Mouse (Mus musculus) MN1 (cell line): ENCODE results near the gene Ppm1h.

Experiments used
- DNase-seq: peaks from one replicate; pipeline ENCODE4 v3.0.0-alpha.2; 2016; ENCODE audit warnings: low spot score

Ppm1h gene

DNA sequence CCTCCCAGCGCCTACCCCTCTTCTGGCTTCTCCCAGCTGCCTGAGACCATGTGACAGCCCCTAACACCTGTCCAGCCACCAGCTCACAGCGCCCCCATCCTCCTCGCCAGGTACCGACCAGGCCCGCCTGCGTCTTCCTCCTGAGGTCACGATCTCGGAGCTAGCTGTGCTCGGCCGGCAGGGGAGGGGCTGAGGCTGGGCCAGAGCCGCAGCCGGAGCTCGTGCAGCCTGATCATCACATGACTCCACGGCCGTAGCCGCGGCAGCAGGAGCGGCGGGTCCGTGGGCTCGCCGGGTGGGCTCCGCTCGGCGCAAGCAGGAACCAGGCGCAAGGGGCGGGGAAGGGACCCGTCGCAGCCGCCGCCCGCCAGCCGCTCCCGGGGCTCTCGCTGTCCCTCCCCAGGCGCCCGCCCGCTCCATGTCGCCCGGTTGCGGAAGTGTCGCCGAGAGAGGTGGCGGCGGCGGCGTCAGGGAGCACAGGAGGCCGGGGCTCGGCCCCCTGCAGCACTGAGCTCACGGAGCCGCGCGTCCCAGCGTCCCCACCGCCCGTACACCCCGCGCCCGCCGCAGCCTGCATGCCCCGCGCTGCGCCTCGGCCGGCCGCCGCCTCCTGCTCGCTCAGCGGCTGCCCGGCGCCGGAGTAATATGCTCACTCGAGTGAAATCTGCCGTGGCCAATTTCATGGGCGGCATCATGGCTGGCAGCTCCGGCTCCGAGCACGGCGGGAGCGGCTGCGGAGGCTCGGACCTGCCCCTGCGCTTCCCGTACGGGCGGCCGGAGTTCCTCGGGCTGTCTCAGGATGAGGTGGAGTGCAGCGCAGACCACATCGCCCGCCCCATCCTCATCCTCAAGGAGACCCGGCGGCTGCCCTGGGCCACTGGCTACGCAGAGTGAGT is at the start of gene Ppm1h:
Gene Ppm1h (plus strand): TSS at position 222 of the 896 bp plus-strand sequence.
- DNase-seq: peak; percentile 58

DNA sequence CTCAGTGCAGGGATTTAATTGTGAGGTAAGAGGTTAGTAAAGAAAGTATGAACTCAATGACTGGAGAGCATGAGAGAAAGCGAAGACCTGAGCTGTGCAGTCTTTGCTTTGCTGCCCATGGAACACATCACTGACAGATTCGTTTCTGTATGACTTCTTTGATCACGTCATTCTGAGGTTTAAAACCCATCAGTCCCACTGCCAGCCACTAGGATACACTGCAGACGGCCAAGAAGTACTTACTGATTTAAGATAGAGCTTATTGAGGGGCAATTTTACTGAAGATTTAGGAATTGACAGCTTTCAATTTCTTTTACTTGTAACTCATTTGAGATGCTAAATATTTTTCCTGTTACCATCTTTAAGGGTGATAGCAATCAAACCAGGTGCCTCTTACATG is 49.6 kb upstream of the Ppm1h start:
- no peak for DNase-seq

DNA sequence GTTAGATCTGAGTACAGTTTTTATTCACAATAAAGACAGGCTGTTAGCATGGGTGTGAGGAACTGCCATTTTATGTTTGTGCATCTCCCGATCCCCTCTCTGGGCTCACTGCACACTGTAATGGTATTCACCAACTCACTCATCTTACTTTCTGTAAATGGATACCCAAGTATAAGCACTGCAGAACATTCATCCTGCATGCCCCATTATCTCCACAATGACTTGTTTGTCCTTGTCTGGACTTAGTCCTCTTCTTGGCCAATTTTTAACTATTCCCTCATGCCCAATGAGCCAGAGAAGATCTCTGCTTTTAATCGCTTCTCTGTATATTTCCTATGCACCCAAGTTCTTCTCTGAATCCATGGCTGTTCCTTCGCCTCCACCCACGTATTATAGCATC is 38.7 kb upstream of the Ppm1h start:
- DNase-seq: no peak

DNA sequence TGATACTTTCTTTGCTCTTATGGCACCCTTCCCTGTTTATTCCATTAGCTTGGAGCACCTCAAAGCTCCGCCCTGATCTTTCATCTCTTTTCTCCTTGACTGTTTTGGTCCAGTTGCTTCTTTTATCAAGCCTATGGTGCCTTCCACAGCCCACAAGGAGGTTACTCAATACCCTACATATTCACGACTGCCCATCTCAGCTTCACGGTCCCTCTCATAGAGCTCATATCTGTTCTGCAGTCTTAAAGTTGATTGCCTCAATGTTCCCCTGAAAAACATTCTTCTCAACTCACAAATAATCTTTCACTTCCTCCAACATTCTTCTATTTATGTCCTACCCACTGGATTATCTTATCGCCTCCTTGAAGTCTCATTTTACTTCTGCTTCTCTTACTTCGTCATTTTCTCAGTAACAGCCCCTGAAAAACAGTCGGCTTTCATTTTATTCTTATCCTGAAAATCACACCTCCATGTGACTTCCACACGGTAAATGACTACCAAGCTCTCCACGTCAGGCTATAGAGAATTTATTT is 37.2 kb upstream of the Ppm1h start:
- DNase-seq: no peak

DNA sequence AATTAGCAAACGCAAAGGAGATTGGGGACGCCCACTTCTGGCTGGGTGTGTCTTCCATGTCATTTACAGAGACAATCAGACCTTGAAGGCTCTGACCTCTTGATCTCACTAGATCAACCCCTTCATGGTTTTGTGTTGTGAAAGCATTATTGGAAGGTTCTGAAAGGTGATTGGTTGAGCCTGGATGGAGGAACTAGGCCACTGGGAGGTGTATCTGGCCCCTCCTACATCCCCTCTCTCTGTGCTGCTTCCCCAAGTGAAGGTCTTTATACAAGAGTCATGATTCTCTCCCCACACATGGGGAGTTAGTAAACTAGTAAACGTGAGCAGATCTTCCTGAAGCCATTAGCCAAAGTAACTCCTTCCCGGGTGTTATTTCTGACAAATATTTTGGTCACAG is 36.4 kb upstream of the Ppm1h start:
- DNase-seq: no peak

DNA sequence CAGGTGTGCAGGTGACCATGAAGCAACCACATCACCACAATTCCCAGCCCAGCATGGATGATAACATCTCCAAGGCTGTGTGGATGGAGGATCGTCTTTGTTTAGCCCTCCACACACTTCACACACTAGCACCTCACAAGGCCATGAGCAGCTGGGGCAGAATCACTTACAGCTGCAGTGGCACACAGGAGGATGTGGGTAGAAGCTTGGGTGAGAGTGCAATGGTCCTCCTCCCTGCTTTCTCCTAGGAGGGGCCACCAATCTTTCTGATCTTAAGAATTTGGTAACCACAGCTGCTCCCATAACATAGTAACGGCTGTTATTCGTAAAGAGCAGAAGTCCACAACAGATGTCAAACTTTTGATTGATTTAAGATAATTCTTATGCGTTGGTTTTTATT is 26.6 kb upstream of the Ppm1h start:
- no peak for DNase-seq

DNA sequence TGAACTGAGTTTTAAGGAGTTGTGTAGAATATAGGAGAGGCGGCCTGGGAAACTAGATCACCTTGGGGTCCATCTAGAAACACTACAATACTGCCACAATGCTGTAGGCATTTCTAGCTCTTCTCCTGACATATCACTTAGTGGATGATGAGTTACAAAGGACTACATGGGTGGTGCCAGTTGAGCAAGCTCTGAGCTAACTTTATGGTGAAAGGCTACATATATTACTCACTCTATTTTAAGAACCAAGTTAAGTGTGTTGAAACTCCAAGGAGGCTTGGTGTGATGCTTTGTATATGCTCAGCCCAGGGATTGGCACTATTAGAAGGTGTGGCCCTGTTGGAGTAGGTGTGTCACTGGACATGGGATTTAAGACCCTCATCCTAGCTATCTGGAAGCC is 26.0 kb upstream of the Ppm1h start:
- DNase-seq: no peak

DNA sequence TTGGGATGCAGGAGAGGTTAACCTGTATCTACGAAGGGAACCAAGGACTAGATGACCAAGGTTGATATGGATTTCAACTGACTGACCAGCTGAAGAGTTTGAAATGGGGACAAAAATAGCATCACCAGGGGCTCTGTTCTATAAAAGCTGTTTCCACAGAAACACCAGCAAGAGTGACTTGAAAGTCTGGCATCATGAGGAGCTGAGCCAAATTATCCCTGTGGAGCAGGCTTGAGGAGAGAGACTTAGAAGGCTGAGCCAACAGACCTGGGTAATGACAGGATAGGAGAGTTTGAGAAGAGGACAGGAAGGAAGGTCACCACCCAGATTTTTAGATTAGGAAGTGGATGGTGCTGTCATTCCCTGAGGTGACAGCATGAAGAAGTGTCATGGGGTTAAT is 12.9 kb upstream of the Ppm1h start:
- DNase-seq: no peak

DNA sequence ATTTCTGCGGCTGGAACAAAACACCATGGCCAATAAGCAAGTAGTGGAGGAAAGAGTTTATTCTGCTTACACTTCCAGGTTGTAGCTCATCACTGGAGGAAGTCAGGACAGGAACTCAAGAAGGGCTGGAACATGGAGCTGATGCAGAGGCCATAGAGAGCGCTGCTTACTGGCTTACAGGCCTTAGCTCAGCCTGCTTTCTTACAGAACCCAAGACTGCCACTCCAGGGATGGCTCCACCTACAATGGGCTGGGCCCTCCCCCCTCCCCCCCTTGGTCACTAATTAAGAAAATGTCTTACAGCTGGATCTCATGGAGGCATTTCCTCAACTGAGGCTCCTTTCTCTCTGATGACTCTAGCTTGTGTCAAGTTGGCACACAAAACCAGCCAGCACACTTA is 7.3 kb upstream of the Ppm1h start:
- no peak for DNase-seq

DNA sequence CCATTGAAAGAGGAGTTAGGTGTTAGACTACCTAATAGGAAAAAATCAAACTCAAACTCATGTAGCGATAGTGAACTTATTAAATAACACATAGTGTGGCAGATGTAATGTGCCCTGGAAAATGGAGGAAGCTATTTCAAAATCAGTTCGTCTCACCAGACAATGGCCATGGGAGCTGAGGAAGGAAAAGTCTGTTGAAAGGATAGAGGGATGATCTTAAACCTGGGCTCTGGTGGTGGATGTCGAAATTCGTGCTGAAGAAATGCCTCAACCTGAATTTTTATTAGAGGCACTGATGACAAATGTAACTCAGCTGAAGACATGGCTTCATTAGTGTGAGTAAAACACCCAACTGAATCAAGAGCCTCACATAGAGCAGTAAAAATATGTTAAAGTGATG is 6.5 kb upstream of the Ppm1h start:
- no peak for DNase-seq

DNA sequence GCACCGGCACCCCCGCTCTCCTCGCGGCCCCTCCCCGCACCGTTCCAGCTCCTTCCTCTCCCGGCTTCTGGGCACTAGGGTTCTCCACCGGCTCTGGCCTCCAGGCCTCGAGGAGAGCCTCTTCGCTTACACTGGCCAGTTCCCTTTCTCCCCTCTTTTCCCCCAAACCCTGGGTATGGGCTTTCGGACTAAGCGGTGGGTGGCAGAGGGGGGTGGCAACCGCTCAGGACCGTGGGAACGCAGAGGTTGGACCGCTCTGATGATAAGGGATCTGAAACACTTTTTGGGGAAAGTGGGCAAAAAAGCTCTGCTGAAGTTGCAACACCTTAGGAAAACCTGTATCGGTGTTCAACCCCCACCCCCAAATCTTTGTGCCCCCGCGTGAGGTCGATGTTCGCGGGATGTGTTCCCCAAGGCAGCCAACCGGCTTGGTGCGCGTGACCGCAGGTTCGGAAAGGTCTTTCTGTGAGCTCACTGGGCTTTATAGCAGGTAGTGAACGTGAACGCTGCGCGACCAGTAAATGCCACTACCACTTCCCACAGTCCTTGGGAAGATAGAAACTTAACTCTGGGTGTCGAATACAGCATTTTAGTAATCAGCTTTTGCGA is 979 bp downstream of the Ppm1h start:
- no peak for DNase-seq

DNA sequence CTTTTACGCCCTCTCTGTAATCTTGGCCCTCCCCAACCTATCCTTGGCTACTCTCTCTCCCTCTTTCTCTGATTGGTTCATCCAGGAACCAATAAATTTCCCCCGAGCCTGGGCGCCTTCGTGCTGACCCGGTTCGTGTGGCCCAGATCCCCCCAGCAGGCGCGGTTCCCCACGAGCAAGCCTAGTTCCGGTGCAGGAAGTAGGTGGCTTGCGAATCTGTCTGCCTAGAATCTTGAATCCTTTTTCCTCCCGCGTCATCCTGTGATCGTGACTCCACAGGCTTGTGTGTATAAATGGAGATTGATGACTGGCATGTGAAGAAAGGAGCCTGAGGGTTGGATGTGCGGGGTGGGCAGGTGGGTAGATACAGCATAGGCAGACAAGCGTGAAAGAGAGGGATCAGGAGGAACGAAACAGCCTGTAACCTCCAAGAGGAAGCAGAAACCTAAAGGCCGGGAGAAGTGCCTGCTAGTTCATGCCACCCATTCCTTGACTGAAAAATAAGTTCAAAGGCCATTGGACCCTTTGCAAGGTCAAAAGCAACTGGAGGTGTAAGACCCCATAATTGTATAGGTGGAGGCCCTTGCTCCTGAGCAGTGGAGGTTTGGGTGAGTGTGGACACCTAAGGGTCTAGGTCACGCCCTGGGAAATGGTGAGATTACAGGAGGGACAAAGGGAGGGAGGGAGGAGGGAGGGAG is 2.0 kb downstream of the Ppm1h start:
- DNase-seq: no peak

DNA sequence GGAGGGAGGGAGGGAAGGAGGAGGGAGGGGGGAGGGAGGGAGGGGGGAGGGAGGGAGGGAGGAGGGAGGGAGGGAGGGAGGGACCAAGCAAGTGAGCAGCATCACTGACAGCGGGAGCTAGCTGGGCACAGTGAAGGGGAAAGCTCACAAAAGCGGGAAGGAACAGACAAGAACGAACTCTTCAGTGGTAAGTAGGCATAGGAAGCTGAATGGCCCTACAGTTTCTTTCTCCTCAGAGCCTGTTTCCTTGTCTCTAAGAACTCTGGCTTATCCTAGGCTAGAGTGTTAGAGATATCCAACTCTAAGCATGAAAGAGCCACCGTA is 2.5 kb downstream of the Ppm1h start:
- no peak for DNase-seq

DNA sequence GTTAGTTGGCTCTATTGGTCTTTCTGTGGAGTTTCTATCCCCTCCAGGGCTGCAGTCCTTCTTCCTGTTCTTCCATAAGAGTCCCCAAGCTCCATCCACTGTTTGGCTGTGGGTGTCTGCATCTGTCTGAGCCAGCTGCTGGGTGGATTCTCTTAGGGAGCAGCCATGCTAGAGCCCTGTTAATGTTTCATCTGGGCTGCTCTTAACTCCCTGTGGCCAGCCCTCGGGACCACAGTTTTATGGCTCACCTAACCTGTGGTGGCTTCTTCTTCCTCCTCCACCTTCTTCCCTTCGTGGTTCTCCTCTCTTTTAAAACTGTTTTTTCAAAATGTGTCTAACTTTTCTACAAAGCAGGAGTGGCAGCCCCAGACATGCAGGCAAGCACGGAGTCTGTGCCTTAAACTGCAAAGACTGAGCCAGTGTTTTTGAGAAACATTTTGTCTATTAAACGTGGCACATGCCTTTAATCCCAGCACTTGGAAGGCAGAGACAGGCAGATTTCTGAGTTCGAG is 5.3 kb downstream of the Ppm1h start:
- DNase-seq: no peak

DNA sequence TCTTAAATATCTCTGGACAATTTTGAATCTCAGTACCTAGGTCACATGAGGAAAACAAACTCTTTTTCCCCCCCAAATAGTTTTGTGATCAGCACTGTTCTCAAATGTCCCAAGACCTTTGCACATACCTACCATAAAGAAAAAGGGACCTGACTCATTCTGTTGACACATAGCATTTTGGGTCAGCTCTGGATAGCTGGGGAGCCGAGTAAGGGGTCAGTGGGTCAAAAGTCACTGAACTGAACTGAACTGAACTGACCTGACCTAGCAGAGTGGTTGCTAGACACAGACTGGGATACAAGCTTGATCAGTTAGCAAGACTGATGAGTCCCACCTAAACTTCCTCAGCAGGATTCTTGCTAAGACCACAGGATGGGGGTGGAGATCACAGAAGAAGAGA is 6.7 kb downstream of the Ppm1h start:
- no peak for DNase-seq

DNA sequence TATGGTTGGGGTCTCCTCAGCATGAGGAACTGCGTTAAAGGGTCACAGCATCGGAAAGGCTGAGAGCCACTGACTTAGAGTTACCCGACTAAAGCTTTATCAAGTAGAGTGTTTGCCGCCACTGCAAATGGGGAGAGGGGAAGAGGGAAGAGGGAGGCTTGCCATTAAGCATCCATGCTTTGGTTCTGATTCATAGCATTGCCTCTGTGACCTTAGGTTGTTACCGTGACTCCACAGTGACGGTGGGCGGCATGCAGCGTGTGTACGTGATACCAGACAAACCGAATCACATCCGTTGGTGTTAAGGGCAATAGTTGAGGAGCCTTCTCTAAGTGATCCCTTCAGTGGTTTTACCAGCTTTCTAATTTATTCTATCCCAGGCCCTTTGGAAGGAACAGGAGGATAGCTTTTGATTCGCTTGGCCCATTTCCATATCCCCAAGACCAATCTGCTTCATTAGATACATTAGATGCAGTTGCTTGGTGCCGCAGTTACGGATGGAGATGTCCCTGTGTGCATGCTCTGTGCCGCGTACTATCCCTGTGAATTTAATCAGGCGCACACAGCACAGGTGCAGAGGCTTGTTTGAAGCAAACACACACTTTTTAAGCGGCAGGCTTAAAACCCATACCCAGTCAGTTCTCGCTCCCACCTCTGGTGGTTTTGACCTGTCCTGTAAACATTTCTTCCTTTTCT is 7.4 kb downstream of the Ppm1h start:
- DNase-seq: no peak

DNA sequence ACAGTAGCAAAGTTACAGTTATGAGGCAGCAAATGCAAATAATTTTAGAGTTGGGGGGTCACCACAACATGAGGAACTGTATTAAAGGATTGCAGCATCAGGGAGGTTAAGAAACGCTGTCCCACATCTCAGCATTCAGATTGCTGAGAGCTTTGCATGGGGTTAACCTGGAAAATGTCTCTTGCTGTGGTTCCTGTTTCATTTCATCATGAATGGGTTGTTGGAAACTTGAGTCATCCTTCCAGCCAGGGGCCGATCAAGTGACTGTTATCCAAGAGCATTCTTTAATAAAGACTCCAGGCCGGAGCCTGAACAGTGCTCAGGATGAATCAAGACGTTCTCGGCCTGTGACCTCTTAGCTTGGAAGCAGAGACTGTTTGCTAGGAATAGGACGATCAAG is 12.1 kb downstream of the Ppm1h start:
- no peak for DNase-seq

DNA sequence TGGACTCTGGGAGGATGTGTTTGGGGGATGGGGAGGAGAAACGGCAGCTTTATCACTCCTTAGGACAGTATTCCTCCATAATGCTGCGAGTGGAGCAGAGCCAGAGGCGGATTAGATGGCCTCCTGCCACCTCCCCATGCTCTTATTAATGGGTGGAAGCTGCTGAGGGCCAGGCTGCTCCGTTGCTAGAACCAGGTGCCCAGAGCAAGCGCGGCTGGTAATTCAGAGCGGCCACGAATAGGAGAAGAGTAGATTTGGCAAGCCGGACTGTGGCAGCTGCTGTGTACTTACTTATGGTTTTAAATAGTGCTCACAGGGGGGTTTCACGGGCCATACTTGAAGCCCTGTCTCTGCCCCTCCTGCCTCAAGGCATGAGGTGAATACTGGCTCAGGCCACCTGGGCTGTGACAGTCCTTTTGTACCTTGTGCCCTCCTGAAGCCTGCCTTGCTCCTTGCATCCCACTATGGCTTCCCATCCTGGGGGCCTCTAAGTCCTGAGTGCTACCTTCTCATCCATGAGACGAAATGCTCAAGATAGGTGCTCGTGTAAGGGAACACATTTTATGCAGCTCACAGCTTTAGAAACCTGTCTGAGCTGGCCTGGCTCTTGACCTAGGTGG is 14.7 kb downstream of the Ppm1h start:
- no peak for DNase-seq

DNA sequence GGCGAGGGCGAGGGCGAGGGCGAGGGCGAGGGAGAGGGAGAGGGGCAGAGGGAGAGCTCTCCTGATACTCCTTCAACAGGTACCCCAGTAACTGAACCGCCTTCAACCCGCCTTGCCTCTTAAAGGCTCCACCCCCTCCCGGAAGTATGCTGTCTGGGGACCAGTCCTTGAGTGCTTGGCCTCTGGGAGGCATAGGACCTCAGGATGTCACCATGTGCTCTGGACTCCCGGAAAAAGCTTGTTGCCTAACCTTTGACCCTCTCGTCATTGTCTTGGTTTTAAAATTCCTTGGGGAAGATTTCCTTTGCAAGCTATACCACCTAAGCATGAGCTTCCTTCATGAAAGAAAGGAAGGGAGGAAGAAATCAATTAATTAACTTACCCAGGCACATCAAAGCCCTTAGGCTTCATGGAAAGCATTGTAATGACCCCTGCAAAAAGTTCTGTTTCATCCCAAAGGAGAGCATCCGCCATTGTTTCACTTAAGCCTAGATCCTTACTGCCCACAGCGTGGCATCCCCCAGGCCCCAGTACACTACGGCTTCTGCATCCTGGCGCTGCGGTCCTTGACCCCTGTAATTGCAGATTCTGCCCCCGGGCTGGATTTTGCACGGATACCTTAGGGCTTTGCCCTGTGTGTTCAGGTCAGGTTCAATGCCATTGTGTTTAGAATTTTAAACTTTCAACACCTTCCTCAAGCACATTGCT is 15.5 kb downstream of the Ppm1h start:
- no peak for DNase-seq

DNA sequence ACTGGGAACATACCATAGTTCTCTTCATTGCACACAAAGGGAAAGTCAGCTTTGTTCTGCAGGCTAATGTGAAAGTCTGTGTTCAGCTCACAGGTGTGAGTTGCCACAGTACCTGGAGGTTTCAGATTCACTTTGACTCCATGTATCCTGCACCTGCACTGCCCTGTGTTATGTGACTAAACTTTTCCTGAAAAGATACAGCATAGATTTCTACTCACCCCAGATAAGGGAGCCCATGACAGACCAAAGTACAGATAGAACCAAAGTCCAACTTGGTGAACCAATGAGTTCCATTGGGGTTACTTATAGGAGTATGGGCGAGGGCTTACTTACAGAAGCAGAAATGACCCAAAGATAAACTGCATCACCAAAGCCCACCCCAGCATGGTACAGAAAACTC is 17.8 kb downstream of the Ppm1h start:
- no peak for DNase-seq

DNA sequence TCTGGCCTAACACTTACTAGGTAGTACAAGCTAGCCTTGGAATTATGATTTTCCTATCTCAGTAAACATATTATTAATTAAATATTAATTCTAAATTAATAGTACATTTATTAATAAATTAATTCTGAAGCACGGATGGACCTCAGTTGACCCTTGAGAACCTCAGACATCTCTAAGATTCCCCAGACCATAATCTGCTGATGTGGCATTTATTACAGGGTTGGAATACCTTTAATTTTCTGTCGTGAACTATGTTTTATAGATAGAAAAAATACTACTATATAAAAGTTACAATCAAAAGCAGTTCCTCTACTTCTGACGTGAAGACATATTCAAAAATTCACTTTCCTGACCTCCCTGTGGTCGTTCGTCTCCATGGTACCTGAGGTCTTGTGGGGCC is 19.8 kb downstream of the Ppm1h start:
- no peak for DNase-seq
